Mouse (Mus musculus) embryonic facial prominence, embryonic 10.5 days (tissue): ENCODE results near the gene Dennd4c. TPM values are rescaled to one million over a fixed set of nuclear protein-coding genes. Genes with fewer than 3 reads are reported as not detected.

Source experiments
- DNase-seq: peaks from one replicate; pipeline ENCODE4 v3.0.0-alpha.2; 2017; ENCODE audit warnings: low spot score
- H3K27ac ChIP-seq: fragments of 300-500 bp; sonication (generic); replicated peaks from 2 replicates; pipeline ENCODE4 v1.5.1; 2016; ENCODE audit warnings: mild to moderate bottlenecking
- H3K27me3 ChIP-seq: fragments of 300-500 bp; sonication (generic); replicated peaks from 2 replicates; pipeline ENCODE4 v1.6.1; 2016; ENCODE audit warnings: low read depth, mild to moderate bottlenecking; ENCODE audit not compliant: poor library complexity, severe bottlenecking
- H3K36me3 ChIP-seq: fragments of 300-500 bp; sonication (generic); replicated peaks from 2 replicates; pipeline ENCODE4 v1.6.1; 2016; ENCODE audit warnings: mild to moderate bottlenecking, moderate library complexity
- H3K4me1 ChIP-seq: fragments of 300-500 bp; sonication (generic); 2 replicates; pipeline ENCODE4 v1.6.1; 2016
- H3K4me3 ChIP-seq: fragments of 300-500 bp; sonication (generic); 2 replicates; pipeline ENCODE4 v1.5.1; 2016; ENCODE audit warnings: mild to moderate bottlenecking, moderate library complexity
- H3K9me3 ChIP-seq: fragments of 300-500 bp; sonication (generic); 2 replicates; pipeline ENCODE4 v1.6.1; 2016; ENCODE audit warnings: mild to moderate bottlenecking
- WGBS: fragments of 180-500 bp; shearing (Covaris S2); methylation state at CpG from one replicate; pipeline ENCODE4 v1.1.7; 2016; 5-methylcytosine and 5-hydroxymethylcytosine counted together
- polyA plus RNA-seq: library from polyadenylated mRNA; unstranded; fragments of >200 nt; fragmentation: Nextera tagmentation; extraction: Ambion mirVana; gene quantifications from 2 replicates; pipeline ENCODE4 v1.2.1, GENCODE M21; 2016

Dennd4c gene
- polyA plus RNA-seq, 1 experiment from 2014 or later, result 6.1 TPM

- Histone ChIP-seq H3K27me3 (no peaks in the 10 kb centered on the region), H3K4me3 (no peak overlapping the region), H3K36me3 (no peaks in the 10 kb centered on the region), H3K4me1 (no peaks in the 10 kb centered on the region), H3K9me3 (no peaks in the 10 kb centered on the region), H3K27ac (no peak overlapping the region)
- DNase-seq, result no peak
- 72% methylated on average over 4 of the region's 4 CpGs for WGBS
Measured at GRCm38 (mm10) chr4:86725175-86725574, 23.2 kb upstream of the Dennd4c start.

- Histone ChIP-seq H3K36me3 (no peaks in the 10 kb centered on the region), H3K4me3 (no peak overlapping the region), H3K27me3 (no peaks in the 10 kb centered on the region), H3K9me3 (no peaks in the 10 kb centered on the region), H3K27ac (no peak overlapping the region), H3K4me1 (no peaks in the 10 kb centered on the region)
- DNase-seq, result no peak
- WGBS, result 93% methylated on average over 5 of the region's 5 CpGs
Measured at GRCm38 (mm10) chr4:86726141-86726540, 22.2 kb upstream of the Dennd4c start.

GRCm38 (mm10) chr4:86729829-86730228 lies 18.5 kb upstream of the Dennd4c start:
- DNase-seq, result no peak
- Histone ChIP-seq H3K36me3 (no peaks in the 10 kb centered on the region), H3K4me1 (no peaks in the 10 kb centered on the region), H3K27ac (no peak overlapping the region), H3K9me3 (no peaks in the 10 kb centered on the region), H3K4me3 (no peak overlapping the region), H3K27me3 (no peaks in the 10 kb centered on the region)
- 79% methylated on average over 6 of the region's 6 CpGs for WGBS

- Histone ChIP-seq H3K4me1 (no peaks in the 10 kb centered on the region), H3K36me3 (no peaks in the 10 kb centered on the region), H3K4me3 (no peak overlapping the region), H3K9me3 (no peaks in the 10 kb centered on the region), H3K27me3 (no peaks in the 10 kb centered on the region), H3K27ac (no peak overlapping the region)
- 89% methylated on average over 19 of the region's 19 CpGs for WGBS
- DNase-seq, result no peak
Measured at GRCm38 (mm10) chr4:86734088-86734841, 14.1 kb upstream of the Dennd4c start.

- H3K36me3 ChIP-seq, result no peaks in the 10 kb centered on the region
- no peak for DNase-seq
- H3K27ac ChIP-seq, result no peak overlapping the region
- no peaks in the 10 kb centered on the region for H3K4me1 ChIP-seq
- no peak overlapping the region for H3K4me3 ChIP-seq
- 75% methylated on average over 5 of the region's 5 CpGs for whole genome bisulfite sequencing
- no peaks in the 10 kb centered on the region for H3K27me3 ChIP-seq
- 0 out of 2 replicates have a peak, but pooled peaks cover 2% of the 10 kb centered on the region for H3K9me3 ChIP-seq
Measured at GRCm38 (mm10) chr4:86739308-86739993, 8.9 kb upstream of the Dennd4c start.

- no peaks in the 10 kb centered on the region for H3K27me3 ChIP-seq
- peak overlapping the region; percentile 92 for H3K27ac ChIP-seq
- H3K36me3 ChIP-seq, result no peaks in the 10 kb centered on the region
- H3K9me3 ChIP-seq, result no peaks in the 10 kb centered on the region
- peaks cover 21% of the 10 kb centered on the region for H3K4me1 ChIP-seq
- 3% methylated on average over 13 of the region's 13 CpGs for WGBS
- H3K4me3 ChIP-seq, result peak overlapping the region; percentile 98
- no peak for DNase-seq
Measured at GRCm38 (mm10) chr4:86749361-86749841, 1.0 kb downstream of the Dennd4c start.

GRCm38 (mm10) chr4:86750346-86750945 lies 2.1 kb downstream of the Dennd4c start:
- no peak for DNase-seq
- 83% methylated on average over 10 of the region's 10 CpGs for WGBS
- H3K4me3 ChIP-seq, result no peak overlapping the region
- H3K9me3 ChIP-seq, result no peaks in the 10 kb centered on the region
- H3K27ac ChIP-seq, result no peak overlapping the region
- peaks cover 21% of the 10 kb centered on the region for H3K4me1 ChIP-seq
- no peaks in the 10 kb centered on the region for H3K27me3 ChIP-seq
- peaks cover 3% of the 10 kb centered on the region; the same call in 1 of the 2 replicates for H3K36me3 ChIP-seq

GRCm38 (mm10) chr4:86764307-86764706 lies 16.0 kb downstream of the Dennd4c start:
- H3K36me3 ChIP-seq, result peaks cover 11% of the 10 kb centered on the region
- no peak for DNase-seq

GRCm38 (mm10) chr4:86777587-86777986 lies 29.2 kb downstream of the Dennd4c start:
- WGBS, result 94% methylated on average over 9 of the region's 9 CpGs
- H3K27me3 ChIP-seq, result no peaks in the 10 kb centered on the region
- H3K27ac ChIP-seq, result no peak overlapping the region

More at GRCm38 (mm10) chr4:86764307-86764706, 16.0 kb downstream of the Dennd4c start:
- no peak overlapping the region for H3K4me3 ChIP-seq
- H3K4me1 ChIP-seq, result no peaks in the 10 kb centered on the region
- H3K27me3 ChIP-seq, result no peaks in the 10 kb centered on the region
- H3K9me3 ChIP-seq, result no peaks in the 10 kb centered on the region
- no peak overlapping the region for H3K27ac ChIP-seq

GRCm38 (mm10) chr4:86810604-86811003 lies 62.2 kb downstream of the Dennd4c start:
- peak; percentile 14 for DNase-seq
- Histone ChIP-seq H3K27me3 (no peaks in the 10 kb centered on the region), H3K27ac (no peak overlapping the region), H3K9me3 (no peaks in the 10 kb centered on the region), H3K4me1 (no peaks in the 10 kb centered on the region), H3K4me3 (no peak overlapping the region), H3K36me3 (peaks cover 33% of the 10 kb centered on the region)
- 63% methylated on average over 2 of the region's 2 CpGs for WGBS

More at GRCm38 (mm10) chr4:86777587-86777986, 29.2 kb downstream of the Dennd4c start:
- H3K4me3 ChIP-seq, result no peak overlapping the region
- H3K9me3 ChIP-seq, result no peaks in the 10 kb centered on the region
- no peaks in the 10 kb centered on the region for H3K4me1 ChIP-seq
- DNase-seq, result no peak
- peaks cover 36% of the 10 kb centered on the region for H3K36me3 ChIP-seq

- Histone ChIP-seq H3K36me3 (peaks cover 26% of the 10 kb centered on the region; the same call in 1 of the 2 replicates), H3K4me3 (no peak overlapping the region), H3K27me3 (no peaks in the 10 kb centered on the region), H3K27ac (no peak overlapping the region), H3K9me3 (no peaks in the 10 kb centered on the region), H3K4me1 (no peaks in the 10 kb centered on the region)
- DNase-seq, result no peak
- 86% methylated on average over 3 of the region's 3 CpGs for WGBS
Measured at GRCm38 (mm10) chr4:86814850-86815249, 66.5 kb downstream of the Dennd4c start.

- no peak overlapping the region for H3K27ac ChIP-seq
- DNase-seq, result peak; percentile 53
- no peaks in the 10 kb centered on the region for H3K9me3 ChIP-seq
- no peaks in the 10 kb centered on the region for H3K27me3 ChIP-seq
- no peaks in the 10 kb centered on the region for H3K4me1 ChIP-seq
- H3K36me3 ChIP-seq, result peaks cover 57% of the 10 kb centered on the region
- H3K4me3 ChIP-seq, result no peak overlapping the region
- WGBS, result 83% methylated on average over 2 of the region's 2 CpGs
Measured at GRCm38 (mm10) chr4:86823169-86823568, 74.8 kb downstream of the Dennd4c start.
